Mouse (Mus musculus): ENCODE results near the gene Tamm41.

DNA sequence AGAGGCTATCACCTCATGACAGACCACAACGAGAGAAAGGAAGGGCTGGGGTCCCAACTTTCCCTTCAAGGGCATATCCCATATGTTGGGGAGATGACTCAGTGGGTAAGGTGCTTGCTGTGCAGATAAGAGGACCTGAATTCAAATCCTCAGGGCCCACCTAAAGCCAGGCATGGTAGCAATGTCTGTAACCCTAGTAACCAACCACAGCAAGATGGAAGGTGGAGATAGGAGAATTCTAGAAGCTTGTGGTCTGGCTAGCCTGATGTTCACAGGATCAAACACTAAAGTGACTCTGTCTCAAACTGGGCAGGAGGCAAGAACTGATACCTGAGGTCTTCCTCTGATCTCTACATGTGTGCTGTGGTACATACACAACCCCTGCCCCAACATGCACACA is 58.0 kb downstream of the Tamm41 start:
- TF ChIP-seq POLR2A (IDR thresholded peaks at IDR 0.05; ENCODE audit: insufficient read depth, low read depth, low read length) (no peak), CTCF (IDR thresholded peaks at IDR 0.05; ENCODE audit: insufficient read depth, low read depth, low read length) (no peak)
